Mouse (Mus musculus): ENCODE results near the gene Gsdma3.
"Not testable (repeated sequence)": the region's sequence is repeated elsewhere in the genome, so short reads cannot be mapped to it uniquely, and the experiment has no call there.

Gene Gsdma3

DNA sequence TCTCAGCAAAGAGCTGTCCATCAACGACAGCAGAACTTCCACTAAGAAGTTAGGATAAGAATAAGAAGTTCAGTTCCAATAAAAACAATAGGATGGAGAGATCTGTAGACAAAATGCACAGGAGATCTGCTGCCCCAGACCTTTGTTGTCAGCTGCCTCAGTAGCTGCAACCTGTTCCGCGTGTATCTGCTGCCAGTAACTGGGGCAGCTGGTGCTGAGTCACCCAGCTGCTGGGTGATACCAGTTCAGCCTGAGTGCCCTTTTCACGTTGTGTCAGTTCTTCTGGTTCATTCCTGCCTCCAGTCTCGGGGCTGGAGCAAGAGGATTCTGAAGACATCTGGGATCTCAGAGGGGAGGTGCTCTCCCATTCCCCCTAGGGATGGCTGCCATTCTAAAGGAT is 45.7 kb downstream of the Gsdma3 start:
- DNase-seq, result no peak

DNA sequence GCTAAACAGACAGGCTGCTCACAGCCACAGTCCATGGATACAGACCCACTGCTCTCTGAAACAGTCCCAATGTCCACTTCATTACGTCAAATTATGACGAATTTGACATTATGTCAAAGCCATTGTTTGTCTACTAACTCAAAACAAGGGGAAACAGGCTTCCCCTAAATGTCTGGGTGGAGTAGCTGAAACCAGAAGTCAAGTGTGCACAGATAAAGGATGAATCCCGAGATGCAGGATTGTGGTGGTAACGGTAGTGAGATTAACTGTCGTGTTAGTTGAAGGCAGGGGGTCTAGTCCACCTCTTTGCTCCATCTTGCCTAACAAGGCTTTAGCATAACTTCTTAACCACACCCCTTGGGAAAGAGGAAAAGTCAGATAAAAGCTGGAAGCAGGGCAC is 46.3 kb downstream of the Gsdma3 start:
- no peak for DNase-seq

GRCm38 (mm10) chr11:98673136-98673535 is 47.0 kb downstream of the Gsdma3 start:
- peak; percentile 74 for DNase-seq

- DNase-seq, result no peak
Measured at GRCm38 (mm10) chr11:98675829-98676363, 49.7 kb downstream of the Gsdma3 start.

- DNase-seq, result no peak
Measured at GRCm38 (mm10) chr11:98680023-98680422, 53.9 kb downstream of the Gsdma3 start.

DNA sequence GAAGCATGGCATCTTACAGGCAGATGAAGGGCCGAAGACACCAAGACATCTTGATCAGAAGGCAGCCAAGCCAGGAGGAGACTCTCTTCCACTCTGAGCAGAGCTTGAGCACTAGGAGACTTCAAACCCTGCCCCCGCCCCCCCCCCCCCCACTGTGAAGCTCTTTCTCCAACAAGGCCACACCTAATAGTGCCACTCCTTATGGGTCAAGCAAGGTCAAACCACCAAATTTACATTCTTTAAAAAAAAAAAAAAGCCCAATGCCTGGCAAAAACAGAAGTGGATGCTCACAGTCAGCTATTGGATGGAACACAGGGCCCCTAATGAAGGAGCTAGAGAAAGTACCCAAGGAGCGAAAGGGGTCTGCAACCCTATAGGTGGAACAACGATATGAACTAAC is 54.4 kb downstream of the Gsdma3 start:
- DNase-seq, result not testable (repeated sequence)

DNA sequence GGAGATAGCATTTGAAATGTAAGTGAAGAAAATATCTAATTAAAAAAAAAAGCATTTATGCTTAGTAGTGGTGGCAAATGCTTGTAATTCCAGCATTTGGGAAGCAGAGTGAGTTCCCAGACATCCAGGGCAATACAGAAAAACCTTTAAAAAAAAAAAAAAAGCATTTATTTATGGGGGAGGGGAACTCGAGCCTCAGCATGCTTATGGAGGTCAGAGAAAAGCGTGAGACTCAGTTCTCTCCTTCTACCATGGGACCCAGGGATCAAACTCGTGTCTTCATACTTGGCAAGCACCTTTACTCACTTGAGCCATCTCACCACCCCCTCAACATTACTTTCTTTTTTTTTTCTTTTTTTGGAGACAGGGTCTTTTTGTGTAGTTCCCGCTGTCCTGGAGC is 55.0 kb downstream of the Gsdma3 start:
- no peak for DNase-seq

DNA sequence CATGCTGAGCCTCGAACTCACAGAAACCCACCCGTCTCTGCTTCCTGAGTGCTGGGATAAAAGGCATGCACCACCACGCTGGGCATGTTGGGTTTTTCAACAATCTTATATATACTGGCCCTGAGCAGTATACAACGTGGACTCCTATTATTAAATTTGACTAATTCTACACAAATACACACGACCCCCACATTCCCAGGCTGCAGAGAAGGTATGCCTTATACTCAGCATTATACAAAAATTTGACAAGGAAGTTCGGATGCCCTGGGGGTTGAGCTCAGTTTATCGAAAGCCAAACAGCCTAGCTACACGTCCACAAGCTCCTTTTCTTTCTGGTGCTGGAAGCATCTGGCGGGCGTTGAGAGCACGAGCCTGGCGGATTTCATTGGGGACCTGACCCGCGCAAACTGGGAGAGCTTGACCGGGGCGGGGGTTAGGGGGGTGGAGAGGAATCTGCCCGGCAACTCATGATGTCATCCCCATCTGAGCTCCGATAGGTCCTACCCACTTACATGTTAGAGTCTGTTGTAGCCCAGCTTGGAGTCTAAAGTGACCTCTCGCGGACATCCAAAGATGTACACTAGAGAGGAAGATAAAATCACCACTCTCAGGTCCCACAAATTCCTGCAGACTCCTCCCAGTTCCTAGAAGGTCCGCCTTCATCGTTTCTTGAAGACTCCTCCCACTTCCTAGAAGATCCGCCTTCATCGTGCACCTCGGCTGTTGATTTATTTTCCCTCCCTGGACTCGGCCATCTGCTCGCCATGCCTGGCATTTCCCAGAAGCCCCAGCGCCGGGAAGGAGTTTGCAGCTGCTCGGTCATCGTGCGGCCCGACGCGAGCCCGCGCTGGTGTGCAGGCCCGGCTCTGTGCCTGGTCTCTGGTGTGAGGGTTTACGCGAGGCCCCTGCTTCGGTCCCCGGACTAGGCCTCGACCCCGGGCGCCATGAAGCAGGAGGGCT is 55.9 kb downstream of the Gsdma3 start, which contains the start of gene Psmd3:
Gene Psmd3, plus strand, starts transcription at position 769 of the 960 bp plus-strand sequence.
- DNase-seq, result peak; percentile 95

GRCm38 (mm10) chr11:98682811-98683210 is 56.7 kb downstream of the Gsdma3 start:
- DNase-seq, result no peak

DNA sequence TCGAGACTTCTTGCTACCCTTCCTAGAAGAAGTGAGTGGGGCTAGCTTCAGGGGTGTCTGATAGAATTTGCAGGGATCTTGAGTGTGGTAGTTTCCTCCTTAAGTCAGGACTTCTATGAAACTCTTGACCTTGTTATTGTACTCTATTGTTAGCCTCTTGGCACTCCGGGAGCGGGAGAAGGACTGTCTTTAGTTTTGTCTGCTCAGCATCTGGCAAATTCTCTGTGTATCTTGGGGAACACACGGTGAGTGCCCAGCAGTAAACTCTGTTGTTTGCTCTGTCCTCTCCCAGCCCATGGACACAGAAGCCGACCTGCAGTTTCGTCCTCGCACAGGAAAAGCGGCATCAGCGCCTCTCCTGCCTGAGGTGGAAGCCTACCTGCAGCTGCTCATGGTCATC is 59.5 kb downstream of the Gsdma3 start:
- no peak for DNase-seq

DNA sequence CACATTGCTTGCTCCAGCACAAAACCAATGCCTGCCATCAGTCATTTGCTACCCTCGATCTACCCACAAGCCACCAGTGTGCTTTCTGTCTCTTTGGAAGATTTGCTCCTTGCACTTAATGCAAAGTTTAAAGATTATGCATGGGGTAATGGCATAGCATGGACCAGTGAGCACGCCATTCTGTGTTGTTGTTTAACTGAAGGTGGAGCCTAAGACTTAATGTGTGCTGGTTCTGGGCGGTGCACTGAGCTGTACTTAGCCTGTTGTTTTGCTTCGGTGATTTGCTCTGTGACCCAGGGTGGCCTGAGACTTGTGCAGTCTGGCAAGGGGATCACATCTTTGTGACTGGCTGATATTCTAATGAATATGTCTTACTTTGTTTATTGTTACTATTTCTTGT is 60.8 kb downstream of the Gsdma3 start:
- DNase-seq, result no peak
